Mouse (Mus musculus) intestine, embryonic 14.5 days (tissue): Measurements from ENCODE around the gene Spo11. TPM values are rescaled to one million over a fixed set of nuclear protein-coding genes. Genes with fewer than 3 reads are reported as not detected.

Source experiments
- ATAC-seq: fragments of 200-750 bp; cut with Nextera tagmentation; replicated peaks from 2 replicates; pipeline ENCODE4 v1.8.0; 2017; ENCODE audit warnings: low read depth, moderate number of reproducible peaks, moderate TSS enrichment, moderate library complexity; ENCODE audit not compliant: low FRiP score, low TSS enrichment
- DNase-seq: peaks from one replicate; pipeline ENCODE4 v3.0.0-alpha.2; 2018; ENCODE audit warnings: low spot score
- H3K27ac ChIP-seq: fragments of 300-500 bp; sonication (generic); 2 replicates; pipeline ENCODE4 v1.5.1; 2014; ENCODE audit warnings: low read depth, mild to moderate bottlenecking, control low read depth
- H3K27me3 ChIP-seq: fragments of 300-500 bp; sonication (generic); replicated peaks from 2 replicates; pipeline ENCODE4 v1.6.1; 2014; ENCODE audit warnings: low read length, control low read depth; ENCODE audit not compliant: control insufficient read depth, insufficient read depth
- H3K36me3 ChIP-seq: fragments of 300-500 bp; sonication (generic); 2 replicates; pipeline ENCODE4 v1.6.1; 2014; ENCODE audit warnings: low read length, control low read depth; ENCODE audit not compliant: control insufficient read depth, insufficient read depth
- H3K4me1 ChIP-seq: fragments of 300-500 bp; sonication (generic); replicated peaks from 2 replicates; pipeline ENCODE4 v1.6.1; 2014; ENCODE audit warnings: low read length, control low read depth, mixed read lengths; ENCODE audit not compliant: control insufficient read depth, insufficient read depth
- H3K4me2 ChIP-seq: fragments of 300-500 bp; sonication (generic); 2 replicates; pipeline ENCODE4 v1.6.1; 2014; ENCODE audit warnings: low read length
- H3K4me3 ChIP-seq: fragments of 300-500 bp; sonication (generic); 2 replicates; pipeline ENCODE4 v1.5.1; 2014; ENCODE audit warnings: low read depth, low read length, control low read depth, mixed read lengths
- H3K9ac ChIP-seq: fragments of 300-500 bp; sonication (generic); 2 replicates; pipeline ENCODE4 v1.6.1; 2014; ENCODE audit warnings: mild to moderate bottlenecking, low read length
- H3K9me3 ChIP-seq: fragments of 300-500 bp; sonication (generic); 2 replicates; pipeline ENCODE4 v1.6.1; 2016; ENCODE audit warnings: low read length, control low read depth; ENCODE audit not compliant: control insufficient read depth
- WGBS: fragments of 180-500 bp; shearing (Covaris S2); extraction: QIAGEN DNeasy Blood & Tissue Kit; methylation state at CpG from one replicate; pipeline ENCODE4 v1.1.7; 2014; 5-methylcytosine and 5-hydroxymethylcytosine counted together
- polyA plus RNA-seq: library from polyadenylated mRNA; unstranded; fragments of >200 nt; fragmentation: Nextera tagmentation; extraction: Ambion mirVana; gene quantifications from 2 replicates; pipeline ENCODE4 v1.2.1, GENCODE M21; 2014

Spo11 gene
- polyA plus RNA-seq, 1 experiment from 2014 or later: not detected

DNA sequence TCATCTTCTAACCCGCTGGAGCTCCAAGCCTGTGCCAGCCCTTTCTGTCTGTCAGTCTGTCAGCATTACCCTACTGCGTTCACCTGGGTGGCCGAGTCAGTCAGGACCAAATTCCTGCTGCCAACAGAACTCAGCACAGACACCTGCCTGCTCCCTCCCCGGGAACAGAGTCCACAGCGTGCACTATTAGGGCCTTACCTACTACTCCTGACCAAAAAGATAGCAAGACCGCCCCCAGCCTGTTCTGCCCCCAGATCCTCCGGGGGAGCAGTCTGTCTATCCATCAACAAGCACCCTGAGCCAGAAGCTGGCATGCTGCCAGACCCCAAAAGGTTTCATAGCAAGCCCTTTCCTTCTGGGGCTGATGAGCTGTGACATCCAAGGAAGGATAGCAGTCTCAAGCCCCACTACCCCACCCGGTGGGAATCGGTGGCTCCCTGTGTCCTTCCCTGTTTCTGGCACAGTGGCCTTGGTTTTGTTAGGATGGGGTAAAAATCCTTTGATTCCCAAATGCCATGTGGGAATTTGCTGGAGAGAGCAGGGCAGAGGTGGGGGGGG lies 27.3 kb upstream of the Spo11 start:
- DNase-seq (no peak), ATAC-seq (no peak)
- H3K27me3 ChIP-seq: no peaks in the 10 kb centered on the region
- no peak overlapping the region for H3K9ac ChIP-seq
- no peak overlapping the region for H3K4me3 ChIP-seq
- no peak overlapping the region for H3K4me2 ChIP-seq
- no peak overlapping the region for H3K27ac ChIP-seq
- no peaks in the 10 kb centered on the region for H3K36me3 ChIP-seq
- H3K9me3 ChIP-seq: no peaks in the 10 kb centered on the region
- 67% methylated on average over 9 of the region's 9 CpGs for WGBS
- H3K4me1 ChIP-seq: peaks cover 10% of the 10 kb centered on the region; the same call in 1 of the 2 replicates

DNA sequence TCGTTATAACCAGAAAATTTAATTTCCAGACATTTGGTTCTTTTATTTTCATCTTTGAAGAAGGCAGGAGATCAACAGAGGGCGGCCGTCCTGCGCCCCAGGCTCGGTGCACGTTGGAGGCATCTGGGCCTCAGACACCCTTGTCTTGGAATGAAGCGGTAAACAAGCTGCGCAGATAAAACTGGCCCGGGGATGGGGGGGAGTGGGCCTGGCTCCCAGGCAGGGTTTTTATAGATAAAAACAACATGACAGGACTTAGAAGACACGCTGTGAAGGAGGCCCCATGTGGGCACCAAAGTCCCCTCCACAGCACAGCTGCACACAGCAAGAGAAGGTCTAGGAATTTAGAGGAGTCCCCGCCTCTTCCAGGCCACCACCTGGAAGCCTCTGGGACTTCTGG lies 26.8 kb upstream of the Spo11 start:
- peaks cover 10% of the 10 kb centered on the region; the same call in 1 of the 2 replicates for H3K4me1 ChIP-seq
- no peak overlapping the region for H3K4me2 ChIP-seq
- H3K9me3 ChIP-seq: no peaks in the 10 kb centered on the region
- 27% methylated on average over 11 of the region's 11 CpGs for WGBS
- H3K4me3 ChIP-seq: no peak overlapping the region
- no peaks in the 10 kb centered on the region for H3K36me3 ChIP-seq
- no peak overlapping the region for H3K9ac ChIP-seq
- no peak for DNase-seq
- no peak overlapping the region for H3K27ac ChIP-seq
- no peak for ATAC-seq
- no peaks in the 10 kb centered on the region for H3K27me3 ChIP-seq

DNA sequence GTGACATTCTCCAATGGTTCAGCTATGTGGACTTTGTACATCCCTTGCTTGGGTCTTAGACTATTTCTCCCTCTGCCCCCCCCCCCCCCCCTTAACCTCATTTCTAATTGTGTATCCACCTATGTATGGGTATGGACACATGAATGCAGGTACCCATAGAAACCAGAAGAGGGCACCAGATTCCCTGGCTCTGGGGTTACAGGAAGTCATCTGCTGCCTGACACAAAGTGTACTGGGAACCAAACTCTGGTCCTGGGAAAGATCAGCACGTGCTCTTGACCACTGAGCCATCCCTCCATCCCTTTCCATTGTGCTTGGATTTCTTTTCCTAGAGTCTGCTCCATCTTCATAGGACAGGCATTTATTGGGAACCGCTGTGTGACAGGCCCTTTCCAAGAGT lies 25.5 kb upstream of the Spo11 start:
- DNase-seq (no peak), ATAC-seq (no peak)
- peaks cover 10% of the 10 kb centered on the region; the same call in 1 of the 2 replicates for H3K4me1 ChIP-seq
- H3K27me3 ChIP-seq: no peaks in the 10 kb centered on the region
- WGBS: 83% methylated on average over 2 of the region's 2 CpGs
- no peaks in the 10 kb centered on the region for H3K36me3 ChIP-seq
- H3K4me2 ChIP-seq: no peak overlapping the region
- no peak overlapping the region for H3K27ac ChIP-seq
- H3K9me3 ChIP-seq: peaks cover 6% of the 10 kb centered on the region; the same call in 1 of the 2 replicates
- no peak overlapping the region for H3K9ac ChIP-seq
- H3K4me3 ChIP-seq: no peak overlapping the region

DNA sequence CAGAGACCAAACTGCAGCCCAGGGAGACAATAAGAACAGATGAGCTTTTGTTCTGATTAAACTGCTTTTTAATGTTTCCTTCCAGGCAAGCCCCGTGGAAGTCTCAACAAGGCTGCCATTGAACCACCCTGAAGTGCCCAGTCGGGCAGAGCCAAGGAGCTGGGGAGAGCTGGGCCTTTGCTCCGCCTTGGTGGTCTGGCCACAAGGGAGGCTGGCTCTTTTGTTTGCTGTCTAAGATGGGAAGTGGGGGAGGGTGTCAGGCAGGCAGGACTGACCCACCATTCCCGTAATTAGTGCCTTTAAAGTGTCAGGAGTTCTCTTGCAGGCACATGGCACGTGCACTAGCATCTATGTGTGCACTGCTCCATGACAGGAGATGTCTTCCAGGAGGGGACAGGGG lies 18.9 kb upstream of the Spo11 start:
- peak overlapping the region; percentile 48; the same call in 1 of the 2 replicates for H3K27ac ChIP-seq

DNA sequence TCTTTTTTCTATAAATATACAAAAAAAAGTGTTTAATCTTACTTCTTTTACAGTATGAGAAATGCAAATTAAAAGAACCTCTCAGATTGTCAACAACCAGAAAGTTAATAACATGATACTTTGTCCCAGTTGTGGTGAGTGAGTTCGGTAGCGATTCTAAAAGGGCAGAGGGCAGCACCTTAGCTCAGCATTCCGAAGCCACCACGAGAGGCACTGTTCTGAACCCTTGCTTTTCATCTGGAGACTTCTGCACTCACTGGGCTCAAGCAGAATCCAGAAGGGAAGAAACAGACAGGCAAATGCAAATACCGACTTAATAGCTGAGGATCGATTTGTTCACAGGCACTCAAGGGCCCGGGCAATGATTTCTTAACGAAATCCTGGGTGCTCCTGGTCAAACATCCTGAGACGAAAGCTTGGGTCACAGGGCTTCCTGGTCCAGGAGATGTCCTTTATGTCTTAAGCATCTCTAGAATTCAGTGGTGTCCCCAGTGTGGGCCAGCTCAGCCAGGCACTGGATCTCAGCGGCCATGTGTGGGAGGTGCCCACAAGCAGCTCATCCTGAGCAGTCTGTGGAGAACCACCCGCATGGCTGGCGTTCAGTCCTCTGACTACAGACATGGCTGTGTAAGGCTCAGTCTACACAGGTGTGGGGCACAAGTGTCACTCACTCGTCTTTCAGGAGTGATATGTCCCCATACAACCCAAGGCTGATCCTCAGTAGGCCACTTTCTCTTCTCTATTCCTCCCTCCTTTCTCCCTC lies 18.3 kb upstream of the Spo11 start:
- WGBS: 41% methylated on average over 13 of the region's 13 CpGs
- Histone ChIP-seq H3K9ac (no peak overlapping the region), H3K4me3 (no peak overlapping the region), H3K4me2 (no peak overlapping the region), H3K27me3 (no peaks in the 10 kb centered on the region), H3K9me3 (peaks cover 7% of the 10 kb centered on the region; the same call in 1 of the 2 replicates), H3K27ac (no peak overlapping the region), H3K4me1 (peaks cover 3% of the 10 kb centered on the region), H3K36me3 (no peaks in the 10 kb centered on the region)
- ATAC-seq: peak; percentile 9; the same call in 1 of the 2 replicates
- DNase-seq: no peak

More for the DNA sequence above, 18.9 kb upstream of the Spo11 start:
- DNase-seq (no peak), ATAC-seq (0 out of 2 replicates have a peak, but pooled peaks have one; percentile 20)
- 28% methylated on average over 5 of the region's 5 CpGs for WGBS
- H3K9me3 ChIP-seq: peaks cover 7% of the 10 kb centered on the region; the same call in 1 of the 2 replicates
- H3K4me3 ChIP-seq: no peak overlapping the region
- peaks cover 3% of the 10 kb centered on the region for H3K4me1 ChIP-seq
- H3K27me3 ChIP-seq: no peaks in the 10 kb centered on the region
- H3K36me3 ChIP-seq: no peaks in the 10 kb centered on the region
- no peak overlapping the region for H3K4me2 ChIP-seq
- H3K9ac ChIP-seq: no peak overlapping the region

DNA sequence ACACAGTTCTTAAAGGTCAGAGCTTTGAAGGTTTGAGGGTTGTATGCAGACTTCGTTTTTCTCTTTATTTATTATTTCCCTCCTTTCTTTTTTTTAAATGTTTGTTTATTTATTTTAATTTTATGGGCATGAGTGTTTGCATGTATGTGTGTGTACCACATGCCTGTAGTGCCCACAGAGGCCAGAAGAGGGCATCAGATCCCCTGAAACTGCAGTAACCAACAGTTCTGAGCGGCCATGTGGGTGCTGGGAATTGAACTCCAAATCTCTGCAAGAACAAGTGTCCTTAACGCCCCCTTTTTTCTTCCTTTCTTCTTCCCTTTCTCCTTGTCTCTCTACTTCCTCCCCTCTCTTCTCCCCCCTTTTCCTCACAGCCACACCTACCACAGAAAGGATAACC lies 17.1 kb upstream of the Spo11 start:
- Histone ChIP-seq H3K9ac (no peak overlapping the region), H3K4me3 (no peak overlapping the region), H3K4me1 (peaks cover 7% of the 10 kb centered on the region), H3K4me2 (no peak overlapping the region), H3K27ac (no peak overlapping the region), H3K9me3 (peaks cover 7% of the 10 kb centered on the region; the same call in 1 of the 2 replicates), H3K27me3 (no peaks in the 10 kb centered on the region), H3K36me3 (no peaks in the 10 kb centered on the region)
- WGBS: 92% methylated on average over 3 of the region's 3 CpGs
- ATAC-seq (no peak), DNase-seq (no peak)

DNA sequence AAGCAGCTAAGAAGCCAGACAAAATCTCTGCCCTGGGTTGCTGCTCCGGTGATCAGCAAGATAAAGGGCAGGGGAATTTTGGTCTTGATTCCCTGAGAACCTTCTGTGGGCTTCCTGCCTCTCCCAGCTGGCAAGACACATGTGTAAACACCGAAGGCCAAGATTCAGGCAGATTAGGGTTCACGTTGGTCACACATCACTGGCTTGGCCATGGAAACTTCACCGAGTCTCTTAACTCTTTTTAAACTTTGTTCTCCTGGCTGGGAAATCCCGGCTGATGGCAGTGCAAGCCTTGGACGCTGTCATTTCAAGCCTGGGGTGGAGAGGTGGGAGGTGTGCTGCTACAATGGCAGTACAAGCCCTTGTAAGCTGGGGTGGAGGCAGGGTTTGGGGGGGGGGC lies 16.3 kb upstream of the Spo11 start:
- ATAC-seq (no peak), DNase-seq (no peak)
- H3K27me3 ChIP-seq: no peaks in the 10 kb centered on the region
- H3K4me3 ChIP-seq: no peak overlapping the region
- H3K36me3 ChIP-seq: no peaks in the 10 kb centered on the region
- H3K27ac ChIP-seq: no peak overlapping the region
- no peak overlapping the region for H3K9ac ChIP-seq
- peaks cover 7% of the 10 kb centered on the region; the same call in 1 of the 2 replicates for H3K9me3 ChIP-seq
- 69% methylated on average over 6 of the region's 6 CpGs for WGBS
- H3K4me2 ChIP-seq: no peak overlapping the region
- peaks cover 8% of the 10 kb centered on the region for H3K4me1 ChIP-seq

DNA sequence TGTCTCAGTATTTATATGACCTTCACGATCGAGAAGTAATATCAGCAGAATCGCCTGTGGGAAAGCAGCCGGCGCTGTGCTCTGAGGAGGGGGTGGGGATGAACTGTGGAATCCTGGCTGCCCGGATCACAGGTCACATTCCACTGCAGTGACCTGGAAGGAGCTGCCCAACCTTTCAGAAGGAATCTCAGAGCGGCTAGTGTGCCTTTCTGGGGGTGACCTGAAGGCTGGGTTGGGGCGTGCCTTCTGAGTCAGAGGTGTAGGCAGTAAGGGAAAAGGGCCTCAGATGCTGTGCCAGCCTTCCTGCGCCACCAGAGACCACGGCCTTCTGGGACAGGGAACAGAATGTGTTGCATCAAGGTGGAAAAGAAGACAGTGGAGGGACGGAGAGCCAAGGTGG lies 12.3 kb upstream of the Spo11 start:
- Histone ChIP-seq H3K9ac (no peak overlapping the region), H3K4me3 (no peak overlapping the region), H3K36me3 (no peaks in the 10 kb centered on the region), H3K9me3 (no peaks in the 10 kb centered on the region), H3K4me2 (no peak overlapping the region), H3K4me1 (peaks cover 5% of the 10 kb centered on the region; the same call in 1 of the 2 replicates), H3K27ac (no peak overlapping the region), H3K27me3 (no peaks in the 10 kb centered on the region)
- 21% methylated on average over 11 of the region's 11 CpGs for WGBS
- no peak for ATAC-seq
- DNase-seq: no peak
